In the genomic region with DNA sequence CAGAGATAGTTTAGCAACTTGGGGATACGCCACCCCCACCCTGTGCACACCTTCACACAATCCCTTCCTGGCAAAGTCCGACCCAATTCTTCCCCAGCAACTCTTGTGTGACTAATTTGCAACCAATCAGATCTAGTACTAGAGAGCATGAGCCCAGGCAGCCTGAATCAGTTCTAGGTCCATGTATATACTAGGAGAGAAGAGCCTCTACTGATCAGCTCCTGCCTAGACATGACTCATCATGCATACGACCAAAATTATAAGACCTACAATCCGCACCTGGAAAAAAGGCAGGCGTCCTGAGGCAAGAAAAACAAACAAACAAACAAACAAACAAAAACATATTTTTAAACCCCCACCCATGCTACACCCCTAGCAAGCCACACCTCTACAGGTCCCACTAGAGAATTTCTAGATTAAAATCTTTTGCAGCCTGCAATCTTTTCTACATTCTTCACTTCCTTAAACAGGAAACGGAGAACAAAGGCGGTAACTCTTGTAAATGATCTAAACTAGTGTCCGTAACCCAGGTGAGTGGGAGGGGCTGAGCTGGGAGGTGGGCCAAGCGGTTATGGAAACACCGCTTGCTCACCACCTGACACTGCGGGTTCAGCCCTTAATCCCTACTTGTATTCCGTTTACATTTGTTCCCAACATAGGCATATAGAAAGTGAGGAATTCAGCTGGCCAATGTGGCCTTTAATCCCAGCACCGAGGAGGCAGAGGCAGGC, we compare ENCODE assay signal across 21 mouse cellular contexts. TPM values are rescaled to one million over a fixed set of nuclear protein-coding genes. Genes with fewer than 3 reads are reported as not detected.
A peak's percentile ranks its signal among the peaks of the same experiment; 100 is the strongest.
DNase-seq lines count a peak whose midpoint lies in the region; ATAC-seq and TF ChIP-seq lines count a peak whose summit lies in the region.
"Had no signal": no experiment of that assay in that cellular context is flagged by ENCODE, and none has a peak within 500 bp of the region (broad histone marks: within the 10 kb centered on the region; RNA-seq: fewer than 3 reads in every experiment).

No protein-coding gene starts in this region.

- no peaks in the 10 kb centered on the region for H3K36me3 ChIP-seq in spleen, adult 2 months (ENCODE audit: control insufficient read depth, insufficient read depth, low read length)
- H3K36me3 ChIP-seq: hindbrain, embryonic 13.5 days; liver, embryonic 12.5 days; lung, embryonic 15.5 days had no signal

- no peak for DNase-seq in spleen, adult 2 months (ENCODE audit: low read depth in 1 of 2, low spot score in 2 of 2)
- DNase-seq in spleen, adult 18-20 months = no peak
- DNase-seq in R1 (ENCODE audit: low read depth, low spot score) = peak; percentile 96
- peak; percentile 38 for DNase-seq in thymus, postnatal 14 days
- DNase-seq in kidney, postnatal 25 days = no peak
- no peak for DNase-seq in adrenal gland, adult (ENCODE audit: inconsistent age in 2 of 2, low spot score in 1 of 2)
- DNase-seq: B cell, adult 2 months; cerebellum, postnatal 10 days; heart, postnatal 14 days had no signal

- TF ChIP-seq POLR2A in spleen, adult 2 months (IDR thresholded peaks at IDR 0.05; ENCODE audit: low read depth, low read length) = no peak

- H3K4me3 ChIP-seq in spleen, adult 2 months (ENCODE audit: extremely low read depth, insufficient read depth, insufficient read length) = no peak overlapping the region
- H3K4me3 ChIP-seq: forebrain, embryonic 13.5 days; hindbrain, embryonic 13.5 days; liver, embryonic 12.5 days; lung, embryonic 15.5 days had no signal

- peak; percentile 86 for ATAC-seq in CD4-positive, CD25-positive, alpha-beta regulatory T cell, adult 4 months
- ATAC-seq: forebrain, embryonic 13.5 days; intestine, postnatal 0 days; liver, embryonic 12.5 days; midbrain, embryonic 16.5 days had no signal

- peak overlapping the region; percentile 70 for H3K27ac ChIP-seq in spleen, adult 2 months (ENCODE audit: insufficient read depth, low read length)
- H3K27ac ChIP-seq: forebrain, embryonic 13.5 days; hindbrain, embryonic 13.5 days; kidney, postnatal 0 days; liver, embryonic 12.5 days; lung, embryonic 15.5 days had no signal

- 79% methylated on average over 13 of the region's 13 CpGs for WGBS in spleen, adult 2 months

- peaks cover 2% of the 10 kb centered on the region; the same call in 1 of the 2 replicates for H3K4me1 ChIP-seq in spleen, adult 2 months (ENCODE audit: control insufficient read depth, insufficient read depth, insufficient read length)
- H3K4me1 ChIP-seq: forebrain, embryonic 13.5 days; hindbrain, embryonic 13.5 days; liver, embryonic 12.5 days; lung, embryonic 15.5 days had no signal

- no peaks in the 10 kb centered on the region for H3K27me3 ChIP-seq in spleen, adult 2 months (ENCODE audit: control insufficient read depth, insufficient read depth, low read length)
- H3K27me3 ChIP-seq: forebrain, embryonic 13.5 days; hindbrain, embryonic 13.5 days; lung, embryonic 15.5 days had no signal

- TF ChIP-seq CTCF in spleen, adult 2 months (IDR thresholded peaks at IDR 0.05; ENCODE audit: extremely low read depth, insufficient read depth, insufficient read length, insufficient replicate concordance) = no peak

RNA-seq across cellular contexts. Expression of a gene that starts 15.7 kb away (rescaled TPM):
- 3.7 and 4.7 TPM in 2 replicates for polyA plus RNA-seq in spleen, adult 2 months (2012; rRNA removed)
- 1 to 10 TPM; 1.6 to 2.2 TPM for polyA plus RNA-seq in CD4-positive, CD25-positive, alpha-beta regulatory T cell, adult 4 months (2017; shearing (Covaris generic))

RNA-seq across cellular contexts. Expression of a gene that starts 39.6 kb away (rescaled TPM):
- polyA plus RNA-seq in spleen, adult 2 months (2012; rRNA removed) = 5.9 and 7.6 TPM in 2 replicates
- 10 to 100 TPM in 1 of 2 experiments, 1 to 10 TPM in 1; 9.8 to 15.6 TPM for polyA plus RNA-seq in CD4-positive, CD25-positive, alpha-beta regulatory T cell, adult 4 months (2017; shearing (Covaris generic))

RNA-seq across cellular contexts. Expression of a gene that starts 45.8 kb away (rescaled TPM):
- not detected in 2 replicates for polyA plus RNA-seq in spleen, adult 2 months (2012; rRNA removed)
- not detected for polyA plus RNA-seq in CD4-positive, CD25-positive, alpha-beta regulatory T cell, adult 4 months (2017; shearing (Covaris generic))
- polyA plus RNA-seq: forebrain, embryonic 13.5 days; gonadal fat pad, adult 2 months; heart, embryonic 11.5 days; hindbrain, embryonic 13.5 days; intestine, postnatal 0 days; kidney, postnatal 0 days; limb, embryonic 11.5 days; liver, embryonic 12.5 days; lung, embryonic 15.5 days; neural tube, embryonic 11.5 days had no signal

Comparison
In these comparisons a context has a peak if more than half of its experiments do, and no peak if none do; other contexts are left out.
1. DNase-seq: peak in R1 (single experiment) and thymus, postnatal 14 days (single experiment); none in spleen, adult 2 months (0 of 2), spleen, adult 18-20 months (0 of 2), kidney, postnatal 25 days (0 of 2) and adrenal gland, adult (0 of 2).